In genomic region chr6:122811771-122812600, GRCm38 (mm10) we compare ENCODE assay signal across 8 mouse cellular contexts. TPM values are rescaled to one million over a fixed set of nuclear protein-coding genes. Genes with fewer than 3 reads are reported as not detected.
DNase-seq lines count a peak whose midpoint lies in the region; ATAC-seq and TF ChIP-seq lines count a peak whose summit lies in the region.

No protein-coding gene starts in this region.

- no peaks in the 10 kb centered on the region for H3K9me3 ChIP-seq in hindbrain, postnatal 0 days (ENCODE audit: low read length)
- H3K9me3 ChIP-seq in liver, embryonic 16.5 days (replicated peaks; ENCODE audit: control insufficient read depth, low read length): no peaks in the 10 kb centered on the region

- no peaks in the 10 kb centered on the region for H3K36me3 ChIP-seq in hindbrain, postnatal 0 days (ENCODE audit: insufficient read depth, low read length)
- no peaks in the 10 kb centered on the region for H3K36me3 ChIP-seq in liver, embryonic 16.5 days (ENCODE audit: control insufficient read depth, insufficient read depth)

- peak overlapping the region; percentile 65; the same call in 1 of the 2 replicates for H3K9ac ChIP-seq in hindbrain, postnatal 0 days (replicated peaks; ENCODE audit: low read length)
- peak overlapping the region; percentile 86 for H3K9ac ChIP-seq in liver, embryonic 16.5 days (ENCODE audit: low read depth, low read length)

- peak overlapping the region; percentile 92 for H3K27ac ChIP-seq in bone marrow macrophage, adult 2 months (ENCODE audit: insufficient read depth, low read depth, low read length)
- H3K27ac ChIP-seq in hindbrain, postnatal 0 days: peak overlapping the region; percentile 97
- peak overlapping the region; percentile 100 for H3K27ac ChIP-seq in liver, embryonic 16.5 days (ENCODE audit: low read length)

- peaks cover 20% of the 10 kb centered on the region for H3K4me1 ChIP-seq in bone marrow macrophage, adult 2 months (ENCODE audit: control insufficient read depth, insufficient read depth, low read length)
- no peaks in the 10 kb centered on the region; the same call in 1 of the 2 replicates for H3K4me1 ChIP-seq in hindbrain, postnatal 0 days (ENCODE audit: insufficient read depth, low read length)
- H3K4me1 ChIP-seq in liver, embryonic 16.5 days (ENCODE audit: control insufficient read depth, low read depth, low read length): peaks cover 21% of the 10 kb centered on the region

- ATAC-seq in erythroid progenitor cell, adult 5-6 weeks (replicated peaks; ENCODE audit: low FRiP score, poor library complexity, severe bottlenecking): peak; percentile 67
- no peak for ATAC-seq in hindbrain, postnatal 0 days
- ATAC-seq in liver, embryonic 16.5 days (ENCODE audit: low read depth): peak; percentile 25

- no peak for TF ChIP-seq CTCF in bone marrow macrophage, adult 2 months (IDR thresholded peaks at IDR 0.05; ENCODE audit: low read depth, low read length)
- TF ChIP-seq CTCF in hindbrain, postnatal 0 days (IDR thresholded peaks at IDR 0.05; ENCODE audit: low read depth): peak; percentile 57

- WGBS in hindbrain, postnatal 0 days: 26% methylated on average over 16 of the region's 16 CpGs
- WGBS in liver, embryonic 16.5 days (ENCODE audit: insufficient replicate concordance): 28% methylated on average over 16 of the region's 16 CpGs

- peak; percentile 46 to 50 for DNase-seq in cerebellum, adult 18-20 months
- DNase-seq in cerebellum, adult 11 months: no peak
- DNase-seq in hindbrain, postnatal 0 days (ENCODE audit: low spot score): peak; percentile 75
- DNase-seq in natural killer cell, adult 2 months (ENCODE audit: low spot score in 2 of 2): peak; percentile 65 to 71
- peak; percentile 67 for DNase-seq in thymus, postnatal 4 days

- peak overlapping the region; percentile 63 for H3K4me2 ChIP-seq in hindbrain, postnatal 0 days (ENCODE audit: low read depth, low read length)
- H3K4me2 ChIP-seq in liver, embryonic 16.5 days (ENCODE audit: low read depth, low read length): peak overlapping the region; percentile 77

- peak overlapping the region; percentile 80 for H3K4me3 ChIP-seq in bone marrow macrophage, adult 2 months (ENCODE audit: insufficient read depth, low read length)
- peak overlapping the region; percentile 73 for H3K4me3 ChIP-seq in hindbrain, postnatal 0 days (ENCODE audit: low read length)
- H3K4me3 ChIP-seq in liver, embryonic 16.5 days (ENCODE audit: low read depth, low read length): peak overlapping the region; percentile 76

- H3K27me3 ChIP-seq in hindbrain, postnatal 0 days (ENCODE audit: insufficient read depth, low read length): no peaks in the 10 kb centered on the region
- H3K27me3 ChIP-seq in liver, embryonic 16.5 days (ENCODE audit: control insufficient read depth, insufficient read depth, low read depth, low read length): no peaks in the 10 kb centered on the region

- no peak for TF ChIP-seq POLR2A in bone marrow macrophage, adult 2 months (IDR thresholded peaks at IDR 0.05; ENCODE audit: borderline replicate concordance, low read depth, low read length)

RNA-seq across cellular contexts. Expression of gene Foxj2, which starts 7.7 kb away (rescaled TPM):
- polyA plus RNA-seq in bone marrow macrophage, adult 2 months (2012; ENCODE audit: insufficient read depth, insufficient read length, missing spikeins): 30.3 and 34.4 TPM in 2 replicates
- total RNA-seq in erythroid progenitor cell, adult 5-6 weeks (2015; ENCODE audit: low replicate concordance): 9.4 and 17.6 TPM in 2 replicates
- 5.2 and 9.2 TPM in 2 replicates for total RNA-seq in erythroid progenitor cell, adult 5-6 weeks (2017; ENCODE audit: low replicate concordance)
- 20.1 and 32.5 TPM in 2 replicates for total RNA-seq in hindbrain, postnatal 0 days (2014; rRNA removed)
- 5.9 and 6.9 TPM in 2 replicates for polyA plus RNA-seq in hindbrain, postnatal 0 days (2015; fragmentation: Nextera tagmentation; extraction: Ambion mirVana)
- 1.3 and 1.5 TPM in 2 replicates for polyA plus RNA-seq in liver, embryonic 16.5 days (2015; fragmentation: Nextera tagmentation; extraction: Ambion mirVana)

RNA-seq across cellular contexts. Expression of gene Slc2a3, which starts 10.5 kb away (rescaled TPM):
- 5.8 and 6.4 TPM in 2 replicates for polyA plus RNA-seq in bone marrow macrophage, adult 2 months (2012; ENCODE audit: insufficient read depth, insufficient read length, missing spikeins)
- total RNA-seq in erythroid progenitor cell, adult 5-6 weeks (2015; ENCODE audit: low replicate concordance): 9.4 and 13.4 TPM in 2 replicates
- total RNA-seq in erythroid progenitor cell, adult 5-6 weeks (2017; ENCODE audit: low replicate concordance): 9.4 and 10.8 TPM in 2 replicates
- total RNA-seq in hindbrain, postnatal 0 days (2014; rRNA removed): 108 and 129 TPM in 2 replicates
- polyA plus RNA-seq in hindbrain, postnatal 0 days (2015; fragmentation: Nextera tagmentation; extraction: Ambion mirVana): 48.9 and 49.7 TPM in 2 replicates
- 12.2 and 13.0 TPM in 2 replicates for polyA plus RNA-seq in liver, embryonic 16.5 days (2015; fragmentation: Nextera tagmentation; extraction: Ambion mirVana)

RNA-seq across cellular contexts. Expression of gene C3ar1, which starts 44.0 kb away (rescaled TPM):
- polyA plus RNA-seq in bone marrow macrophage, adult 2 months (2012; ENCODE audit: insufficient read depth, insufficient read length, missing spikeins): 718 and 808 TPM in 2 replicates
- 1.3 and 1.4 TPM in 2 replicates for total RNA-seq in erythroid progenitor cell, adult 5-6 weeks (2015; ENCODE audit: low replicate concordance)
- total RNA-seq in erythroid progenitor cell, adult 5-6 weeks (2017; ENCODE audit: low replicate concordance): 0.26 TPM in 1 of 2 replicates, not detected in the other
- 1.3 and 2.2 TPM in 2 replicates for total RNA-seq in hindbrain, postnatal 0 days (2014; rRNA removed)
- polyA plus RNA-seq in hindbrain, postnatal 0 days (2015; fragmentation: Nextera tagmentation; extraction: Ambion mirVana): 1.4 and 1.5 TPM in 2 replicates
- 0.99 and 1.1 TPM in 2 replicates for polyA plus RNA-seq in liver, embryonic 16.5 days (2015; fragmentation: Nextera tagmentation; extraction: Ambion mirVana)

Comparison
In these comparisons a context has a peak if more than half of its experiments do, and no peak if none do; other contexts are left out.
1. RNA of gene C3ar1, which starts 44.0 kb away (polyA plus RNA-seq): 718 to 808 TPM in bone marrow macrophage, adult 2 months; 1.4 to 1.5 TPM in hindbrain, postnatal 0 days and 0.99 to 1.1 TPM in liver, embryonic 16.5 days; every median in the first group is over 100 times any median in the second.
2. Peak in every context shown above with its lines, with median percentiles within 50 percentile points of each other: H3K27ac ChIP-seq and H3K4me3 ChIP-seq.